Mouse (Mus musculus) hindbrain, embryonic 16.5 days (tissue): ENCODE results near the gene Gm17662. TPM values are rescaled to one million over a fixed set of nuclear protein-coding genes. Genes with fewer than 3 reads are reported as not detected.

Source experiments
- ATAC-seq: fragments of 200-750 bp; cut with Nextera tagmentation; 2 replicates; pipeline ENCODE4 v1.8.0; 2017; ENCODE audit warnings: moderate TSS enrichment, moderate library complexity
- H3K27ac ChIP-seq: fragments of 300-500 bp; sonication (generic); 2 replicates; pipeline ENCODE4 v1.5.1; 2014; ENCODE audit warnings: low read depth, mild to moderate bottlenecking, control low read depth, low read length, moderate library complexity
- H3K27me3 ChIP-seq: fragments of 300-500 bp; sonication (generic); replicated peaks from 2 replicates; pipeline ENCODE4 v1.6.1; 2014; ENCODE audit warnings: low read length; ENCODE audit not compliant: control insufficient read depth, insufficient read depth
- H3K36me3 ChIP-seq: fragments of 300-500 bp; sonication (generic); 2 replicates; pipeline ENCODE4 v1.6.1; 2014; ENCODE audit warnings: mild to moderate bottlenecking, low read length, moderate library complexity, mixed read lengths; ENCODE audit not compliant: control insufficient read depth, insufficient read depth
- H3K4me1 ChIP-seq: fragments of 300-500 bp; sonication (generic); 2 replicates; pipeline ENCODE4 v1.6.1; 2014; ENCODE audit warnings: low read depth, low read length; ENCODE audit not compliant: control insufficient read depth, insufficient read depth
- H3K4me2 ChIP-seq: fragments of 300-500 bp; sonication (generic); 2 replicates; pipeline ENCODE4 v1.6.1; 2014; ENCODE audit warnings: mild to moderate bottlenecking, low read length, control low read depth, moderate library complexity
- H3K4me3 ChIP-seq: fragments of 300-500 bp; sonication (generic); 2 replicates; pipeline ENCODE4 v1.5.1; 2014; ENCODE audit warnings: mild to moderate bottlenecking, low read length, control low read depth, moderate library complexity
- H3K9ac ChIP-seq: fragments of 300-500 bp; sonication (generic); 2 replicates; pipeline ENCODE4 v1.6.1; 2014; ENCODE audit warnings: low read depth, mild to moderate bottlenecking, control low read depth, low read length, moderate library complexity
- H3K9me3 ChIP-seq: fragments of 300-500 bp; sonication (generic); 2 replicates; pipeline ENCODE4 v1.6.1; 2014; ENCODE audit warnings: mild to moderate bottlenecking, low read length, moderate library complexity; ENCODE audit not compliant: control insufficient read depth
- WGBS: fragments of 180-500 bp; shearing (Covaris S2); extraction: QIAGEN DNeasy Blood & Tissue Kit; methylation state at CpG from one replicate; pipeline ENCODE4 v1.1.7; 2014; 5-methylcytosine and 5-hydroxymethylcytosine counted together
- polyA plus RNA-seq: library from polyadenylated mRNA; unstranded; fragments of >200 nt; fragmentation: Nextera tagmentation; extraction: Ambion mirVana; gene quantifications from 2 replicates; pipeline ENCODE4 v1.2.1, GENCODE M21; 2015

The Gm17662 gene
- not detected in 2 replicates for polyA plus RNA-seq

DNA sequence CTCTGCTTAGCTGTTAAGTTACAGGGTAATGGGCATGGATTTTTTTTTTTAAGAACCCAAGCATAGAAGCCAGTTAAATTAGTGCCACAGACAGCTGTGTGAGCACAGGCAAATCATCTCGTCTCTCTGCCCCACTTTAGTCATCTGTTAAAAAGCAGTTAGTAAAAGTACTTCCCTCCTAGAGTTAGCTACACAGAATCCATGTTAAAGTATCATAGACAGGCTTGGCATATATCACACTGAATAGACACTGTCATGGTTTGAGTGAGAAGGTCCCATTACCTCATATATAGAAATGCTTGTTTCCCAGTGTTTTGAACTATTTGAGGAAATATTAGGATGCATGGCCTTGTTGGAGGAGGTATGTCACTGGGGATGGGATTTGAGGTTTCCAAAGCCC, at the start of gene Gm17662:
TSS of gene Gm17662 (plus strand) at position 301 of the 400 bp plus-strand sequence.
- Histone ChIP-seq H3K27ac (no peak within 1 kb of the TSS), H3K4me2 (no peak within 1 kb of the TSS), H3K9ac (no peak within 1 kb of the TSS), H3K36me3 (no peaks in the 10 kb centered on the region), H3K27me3 (no peaks in the 10 kb centered on the region), H3K4me1 (no peaks in the 10 kb centered on the region), H3K9me3 (no peaks in the 10 kb centered on the region), H3K4me3 (no peak within 1 kb of the TSS)
- WGBS = 83% methylated on average over 1 of the region's 1 CpGs
- ATAC-seq = no peak

GRCm38 (mm10) chr4:104810710-104811286, 46.3 kb upstream of the Gm17662 start:
- Histone ChIP-seq H3K27ac (no peak overlapping the region), H3K4me2 (no peak overlapping the region), H3K9ac (no peak overlapping the region), H3K36me3 (no peaks in the 10 kb centered on the region), H3K4me1 (no peaks in the 10 kb centered on the region), H3K9me3 (no peaks in the 10 kb centered on the region), H3K27me3 (no peaks in the 10 kb centered on the region), H3K4me3 (no peak overlapping the region)
- peak; percentile 65 for ATAC-seq
- 51% methylated on average over 10 of the region's 10 CpGs for WGBS

DNA sequence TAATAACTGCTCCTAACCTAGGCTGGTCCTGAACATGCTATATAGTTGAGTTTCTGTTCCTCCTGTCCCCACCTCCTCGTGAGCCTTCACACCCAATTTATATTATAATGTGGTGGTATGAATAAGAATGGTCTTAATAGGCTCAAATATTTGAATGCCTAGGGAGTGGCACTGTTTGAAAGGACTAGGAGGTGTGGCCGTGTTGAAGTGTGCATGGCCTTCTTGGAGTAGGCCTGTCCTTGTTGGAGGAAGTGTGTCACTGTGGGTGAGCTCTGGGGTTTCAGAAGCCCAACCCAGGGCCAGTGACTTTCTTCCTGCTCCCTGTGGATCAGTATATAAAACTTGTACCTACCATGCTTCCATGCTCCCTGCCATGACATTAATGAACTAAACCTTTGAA, 43.5 kb upstream of the Gm17662 start:
- H3K9ac ChIP-seq = no peak overlapping the region
- no peak overlapping the region for H3K4me3 ChIP-seq
- H3K36me3 ChIP-seq = no peaks in the 10 kb centered on the region
- no peaks in the 10 kb centered on the region for H3K4me1 ChIP-seq
- ATAC-seq = no peak
- 65% methylated on average over 2 of the region's 2 CpGs for WGBS
- H3K27ac ChIP-seq = no peak overlapping the region
- H3K9me3 ChIP-seq = no peaks in the 10 kb centered on the region
- H3K27me3 ChIP-seq = no peaks in the 10 kb centered on the region
- H3K4me2 ChIP-seq = no peak overlapping the region

DNA sequence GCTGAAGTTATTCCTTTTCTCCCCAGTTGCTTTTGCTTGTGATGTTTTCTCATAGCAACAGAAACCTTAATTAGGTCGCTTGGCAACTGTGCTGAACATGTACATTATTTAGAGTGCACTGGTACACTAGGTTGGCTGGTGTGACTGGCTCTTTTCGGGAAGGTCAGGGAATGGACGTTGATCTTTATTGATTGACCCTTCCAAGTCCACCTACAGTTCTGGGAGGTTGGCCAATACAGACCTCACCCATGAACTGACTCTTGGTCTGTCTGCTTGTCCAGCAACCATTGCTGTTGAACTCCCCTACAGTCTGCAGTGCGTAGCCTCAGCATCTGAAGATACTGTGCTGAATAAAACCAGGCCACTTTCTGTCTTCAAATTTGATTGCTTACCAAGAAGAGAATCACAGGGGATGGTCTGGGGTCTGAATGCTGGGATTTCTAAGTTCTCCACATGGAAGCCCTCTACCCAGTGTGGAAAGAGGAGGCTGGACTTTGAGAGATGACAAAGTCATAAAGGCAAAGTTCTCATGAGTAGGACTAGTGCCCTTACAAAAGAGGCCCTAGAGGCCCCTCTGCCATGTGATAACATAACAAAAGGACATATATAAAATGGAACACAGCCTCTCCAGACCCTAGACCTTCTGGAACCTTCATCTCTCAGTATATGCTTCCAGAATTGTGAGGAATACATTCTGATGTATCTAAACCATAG, 40.5 kb upstream of the Gm17662 start:
- Histone ChIP-seq H3K9me3 (no peaks in the 10 kb centered on the region), H3K36me3 (no peaks in the 10 kb centered on the region), H3K9ac (no peak overlapping the region), H3K4me2 (no peak overlapping the region), H3K27ac (no peak overlapping the region), H3K4me1 (no peaks in the 10 kb centered on the region), H3K4me3 (no peak overlapping the region), H3K27me3 (no peaks in the 10 kb centered on the region)
- WGBS = 77% methylated on average over 4 of the region's 4 CpGs
- ATAC-seq = no peak

DNA sequence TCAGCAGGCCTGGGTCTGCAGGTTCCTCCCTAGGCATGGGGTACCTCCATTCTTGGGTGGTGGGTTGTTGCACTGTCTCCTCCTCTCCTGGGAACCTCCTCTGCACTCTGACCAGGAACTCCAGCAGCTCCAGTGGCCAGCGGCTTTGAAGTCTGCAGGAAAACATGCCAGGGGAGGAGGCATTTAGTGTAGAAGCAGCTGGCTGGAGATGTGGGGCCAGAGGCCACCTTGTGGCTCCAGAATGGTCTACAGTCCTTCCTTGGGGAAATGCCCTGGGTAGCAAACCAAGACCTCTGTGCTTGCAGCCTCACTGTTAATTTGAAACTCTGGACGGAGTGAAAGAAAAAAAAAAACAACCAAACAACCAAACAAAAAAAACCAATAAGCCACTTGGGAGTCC, 39.6 kb upstream of the Gm17662 start:
- Histone ChIP-seq H3K9me3 (no peaks in the 10 kb centered on the region), H3K4me1 (no peaks in the 10 kb centered on the region), H3K27ac (no peak overlapping the region), H3K4me2 (no peak overlapping the region), H3K9ac (no peak overlapping the region), H3K4me3 (no peak overlapping the region), H3K27me3 (no peaks in the 10 kb centered on the region), H3K36me3 (no peaks in the 10 kb centered on the region)
- 80% methylated on average over 2 of the region's 2 CpGs for WGBS
- no peak for ATAC-seq

- 70% methylated on average over 4 of the region's 4 CpGs for WGBS
- H3K9me3 ChIP-seq = no peaks in the 10 kb centered on the region
- no peak overlapping the region for H3K9ac ChIP-seq
- no peak overlapping the region for H3K4me3 ChIP-seq
- no peak overlapping the region for H3K27ac ChIP-seq
- no peaks in the 10 kb centered on the region for H3K4me1 ChIP-seq
- no peaks in the 10 kb centered on the region for H3K27me3 ChIP-seq
- no peak overlapping the region for H3K4me2 ChIP-seq
- no peak for ATAC-seq
- no peaks in the 10 kb centered on the region for H3K36me3 ChIP-seq
These were observed 38.1 kb upstream of the Gm17662 start for GRCm38 (mm10) chr4:104818986-104819385.

GRCm38 (mm10) chr4:104819891-104820290, 37.2 kb upstream of the Gm17662 start:
- Histone ChIP-seq H3K27me3 (no peaks in the 10 kb centered on the region), H3K9ac (no peak overlapping the region), H3K36me3 (no peaks in the 10 kb centered on the region), H3K4me2 (no peak overlapping the region), H3K27ac (no peak overlapping the region), H3K4me3 (no peak overlapping the region), H3K9me3 (no peaks in the 10 kb centered on the region), H3K4me1 (no peaks in the 10 kb centered on the region)
- 75% methylated on average over 4 of the region's 4 CpGs for WGBS
- ATAC-seq = no peak

DNA sequence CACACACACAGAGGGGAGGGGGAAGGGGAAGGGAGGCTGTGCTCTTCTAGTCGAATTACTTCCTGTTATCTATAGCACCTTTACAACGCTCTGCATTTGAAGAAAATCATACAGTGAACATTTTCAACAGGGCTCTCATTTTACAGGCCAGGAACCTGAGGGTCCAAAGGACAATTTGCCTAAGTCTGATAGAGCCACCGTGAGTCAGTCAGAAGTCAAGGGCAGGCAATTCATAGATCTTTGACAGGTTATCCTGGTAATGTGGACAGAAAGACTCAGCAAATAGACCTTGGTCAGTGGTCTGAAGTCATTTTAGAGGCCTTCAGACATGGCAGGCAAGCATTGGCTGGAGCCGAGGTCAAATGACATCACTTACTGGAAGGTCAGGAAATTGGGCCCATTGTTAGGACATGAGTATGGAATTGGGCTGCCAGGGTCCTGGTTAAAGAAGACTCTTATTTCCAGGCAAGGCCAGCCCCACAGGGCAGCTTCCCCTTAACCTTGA, 33.5 kb upstream of the Gm17662 start:
- Histone ChIP-seq H3K9me3 (no peaks in the 10 kb centered on the region), H3K36me3 (no peaks in the 10 kb centered on the region), H3K27ac (no peak overlapping the region), H3K4me2 (no peak overlapping the region), H3K4me3 (no peak overlapping the region), H3K27me3 (no peaks in the 10 kb centered on the region), H3K9ac (no peak overlapping the region), H3K4me1 (peaks cover under 1% of the 10 kb centered on the region; the same call in 1 of the 2 replicates)
- 83% methylated on average over 4 of the region's 4 CpGs for WGBS
- ATAC-seq = no peak

- no peaks in the 10 kb centered on the region for H3K27me3 ChIP-seq
- WGBS = 78% methylated on average over 7 of the region's 7 CpGs
- H3K4me3 ChIP-seq = no peak overlapping the region
- no peaks in the 10 kb centered on the region for H3K36me3 ChIP-seq
- H3K9ac ChIP-seq = no peak overlapping the region
- no peak for ATAC-seq
- no peak overlapping the region for H3K27ac ChIP-seq
- no peaks in the 10 kb centered on the region for H3K9me3 ChIP-seq
- peaks cover 3% of the 10 kb centered on the region for H3K4me1 ChIP-seq
- H3K4me2 ChIP-seq = no peak overlapping the region
These were observed 32.6 kb upstream of the Gm17662 start for GRCm38 (mm10) chr4:104824381-104825077.
